Mouse (Mus musculus): ENCODE data around the gene Clic1. TPM values are rescaled to one million over a fixed set of nuclear protein-coding genes. Genes with fewer than 3 reads are reported as not detected.

Clic1 gene
- polyA plus RNA-seq, 1 experiment from 2014 or later, result 127 TPM

Other genes starting within 250 kb of the Clic1 start
- 1.4 TPM for gene Cyp21a1, start 245.4 kb upstream of the Clic1 start, polyA plus RNA-seq (2014; fragmentation: Illumina TruSeq; extraction: RNeasy Lipid Tissue Mini Kit (QIAGEN cat#74804); ENCODE audit: low read depth, low replicate concordance)
- 45.3 TPM for gene Stk19, start 213.0 kb upstream of the Clic1 start, polyA plus RNA-seq (2014; fragmentation: Illumina TruSeq; extraction: RNeasy Lipid Tissue Mini Kit (QIAGEN cat#74804); ENCODE audit: low read depth, low replicate concordance)
- gene Dxo, start 212.9 kb upstream of the Clic1 start, polyA plus RNA-seq (2014; fragmentation: Illumina TruSeq; extraction: RNeasy Lipid Tissue Mini Kit (QIAGEN cat#74804); ENCODE audit: low read depth, low replicate concordance), result 59.7 TPM
- 45.7 TPM for gene Skiv2l, start 199.8 kb upstream of the Clic1 start, polyA plus RNA-seq (2014; fragmentation: Illumina TruSeq; extraction: RNeasy Lipid Tissue Mini Kit (QIAGEN cat#74804); ENCODE audit: low read depth, low replicate concordance)
- gene Nelfe, start 199.6 kb upstream of the Clic1 start, polyA plus RNA-seq (2014; fragmentation: Illumina TruSeq; extraction: RNeasy Lipid Tissue Mini Kit (QIAGEN cat#74804); ENCODE audit: low read depth, low replicate concordance), result 75.8 TPM
- 114 TPM for gene Cfb, start 187.4 kb upstream of the Clic1 start, polyA plus RNA-seq (2014; fragmentation: Illumina TruSeq; extraction: RNeasy Lipid Tissue Mini Kit (QIAGEN cat#74804); ENCODE audit: low read depth, low replicate concordance)
- 14.4 TPM for gene Zbtb12, start 170.5 kb upstream of the Clic1 start, polyA plus RNA-seq (2014; fragmentation: Illumina TruSeq; extraction: RNeasy Lipid Tissue Mini Kit (QIAGEN cat#74804); ENCODE audit: low read depth, low replicate concordance)
- not detected for gene Gm20547, start 167.9 kb upstream of the Clic1 start, polyA plus RNA-seq (2014; fragmentation: Illumina TruSeq; extraction: RNeasy Lipid Tissue Mini Kit (QIAGEN cat#74804); ENCODE audit: low read depth, low replicate concordance)
- 104 TPM for gene C2, start 151.7 kb upstream of the Clic1 start, polyA plus RNA-seq (2014; fragmentation: Illumina TruSeq; extraction: RNeasy Lipid Tissue Mini Kit (QIAGEN cat#74804); ENCODE audit: low read depth, low replicate concordance)
- gene Ehmt2, start 151.5 kb upstream of the Clic1 start, polyA plus RNA-seq (2014; fragmentation: Illumina TruSeq; extraction: RNeasy Lipid Tissue Mini Kit (QIAGEN cat#74804); ENCODE audit: low read depth, low replicate concordance), result 113 TPM
- gene Slc44a4, start 135.5 kb upstream of the Clic1 start, polyA plus RNA-seq (2014; fragmentation: Illumina TruSeq; extraction: RNeasy Lipid Tissue Mini Kit (QIAGEN cat#74804); ENCODE audit: low read depth, low replicate concordance), result 39.3 TPM
- gene Neu1, start 118.7 kb upstream of the Clic1 start, polyA plus RNA-seq (2014; fragmentation: Illumina TruSeq; extraction: RNeasy Lipid Tissue Mini Kit (QIAGEN cat#74804); ENCODE audit: low read depth, low replicate concordance), result 81.9 TPM
- 47.9 TPM for gene Hspa1b, start 90.7 kb upstream of the Clic1 start, polyA plus RNA-seq (2014; fragmentation: Illumina TruSeq; extraction: RNeasy Lipid Tissue Mini Kit (QIAGEN cat#74804); ENCODE audit: low read depth, low replicate concordance)
- gene Gm20481, start 80.1 kb upstream of the Clic1 start, polyA plus RNA-seq (2014; fragmentation: Illumina TruSeq; extraction: RNeasy Lipid Tissue Mini Kit (QIAGEN cat#74804); ENCODE audit: low read depth, low replicate concordance), result not detected
- 24.3 TPM for gene Hspa1a, start 77.8 kb upstream of the Clic1 start, polyA plus RNA-seq (2014; fragmentation: Illumina TruSeq; extraction: RNeasy Lipid Tissue Mini Kit (QIAGEN cat#74804); ENCODE audit: low read depth, low replicate concordance)
- gene Hspa1l, start 77.3 kb upstream of the Clic1 start, polyA plus RNA-seq (2014; fragmentation: Illumina TruSeq; extraction: RNeasy Lipid Tissue Mini Kit (QIAGEN cat#74804); ENCODE audit: low read depth, low replicate concordance), result 12.0 TPM
- gene Lsm2, start 68.1 kb upstream of the Clic1 start, polyA plus RNA-seq (2014; fragmentation: Illumina TruSeq; extraction: RNeasy Lipid Tissue Mini Kit (QIAGEN cat#74804); ENCODE audit: low read depth, low replicate concordance), result 23.4 TPM
- 62.8 TPM for gene Vars, start 49.0 kb upstream of the Clic1 start, polyA plus RNA-seq (2014; fragmentation: Illumina TruSeq; extraction: RNeasy Lipid Tissue Mini Kit (QIAGEN cat#74804); ENCODE audit: low read depth, low replicate concordance)
- 0.96 TPM for gene Vwa7, start 33.4 kb upstream of the Clic1 start, polyA plus RNA-seq (2014; fragmentation: Illumina TruSeq; extraction: RNeasy Lipid Tissue Mini Kit (QIAGEN cat#74804); ENCODE audit: low read depth, low replicate concordance)
- 2.9 TPM for gene Sapcd1, start 21.9 kb upstream of the Clic1 start, polyA plus RNA-seq (2014; fragmentation: Illumina TruSeq; extraction: RNeasy Lipid Tissue Mini Kit (QIAGEN cat#74804); ENCODE audit: low read depth, low replicate concordance)
- 4.2 TPM for gene Msh5, start 3.2 kb upstream of the Clic1 start, polyA plus RNA-seq (2014; fragmentation: Illumina TruSeq; extraction: RNeasy Lipid Tissue Mini Kit (QIAGEN cat#74804); ENCODE audit: low read depth, low replicate concordance)
- gene Ddah2, start 9.1 kb downstream of the Clic1 start, polyA plus RNA-seq (2014; fragmentation: Illumina TruSeq; extraction: RNeasy Lipid Tissue Mini Kit (QIAGEN cat#74804); ENCODE audit: low read depth, low replicate concordance), result 43.7 TPM
- gene Ly6g6c, start 15.4 kb downstream of the Clic1 start, polyA plus RNA-seq (2014; fragmentation: Illumina TruSeq; extraction: RNeasy Lipid Tissue Mini Kit (QIAGEN cat#74804); ENCODE audit: low read depth, low replicate concordance), result 2.2 TPM
- 2.4 TPM for gene Mpig6b, start 16.2 kb downstream of the Clic1 start, polyA plus RNA-seq (2014; fragmentation: Illumina TruSeq; extraction: RNeasy Lipid Tissue Mini Kit (QIAGEN cat#74804); ENCODE audit: low read depth, low replicate concordance)
- 8.2 TPM for gene Ly6g6e, start 26.9 kb downstream of the Clic1 start, polyA plus RNA-seq (2014; fragmentation: Illumina TruSeq; extraction: RNeasy Lipid Tissue Mini Kit (QIAGEN cat#74804); ENCODE audit: low read depth, low replicate concordance)
- 14.6 TPM for gene Ly6g6d, start 28.1 kb downstream of the Clic1 start, polyA plus RNA-seq (2014; fragmentation: Illumina TruSeq; extraction: RNeasy Lipid Tissue Mini Kit (QIAGEN cat#74804); ENCODE audit: low read depth, low replicate concordance)
- not detected for gene Ly6g6f, start 35.6 kb downstream of the Clic1 start, polyA plus RNA-seq (2014; fragmentation: Illumina TruSeq; extraction: RNeasy Lipid Tissue Mini Kit (QIAGEN cat#74804); ENCODE audit: low read depth, low replicate concordance)
- 106 TPM for gene Abhd16a, start 39.3 kb downstream of the Clic1 start, polyA plus RNA-seq (2014; fragmentation: Illumina TruSeq; extraction: RNeasy Lipid Tissue Mini Kit (QIAGEN cat#74804); ENCODE audit: low read depth, low replicate concordance)
- 1,353 TPM for gene Ly6g5c, start 58.3 kb downstream of the Clic1 start, polyA plus RNA-seq (2014; fragmentation: Illumina TruSeq; extraction: RNeasy Lipid Tissue Mini Kit (QIAGEN cat#74804); ENCODE audit: low read depth, low replicate concordance)
- gene Ly6g5b, start 65.5 kb downstream of the Clic1 start, polyA plus RNA-seq (2014; fragmentation: Illumina TruSeq; extraction: RNeasy Lipid Tissue Mini Kit (QIAGEN cat#74804); ENCODE audit: low read depth, low replicate concordance), result 1,252 TPM
- 14.5 TPM for gene Gpank1, start 71.5 kb downstream of the Clic1 start, polyA plus RNA-seq (2014; fragmentation: Illumina TruSeq; extraction: RNeasy Lipid Tissue Mini Kit (QIAGEN cat#74804); ENCODE audit: low read depth, low replicate concordance)
- gene Csnk2b, start 72.1 kb downstream of the Clic1 start, polyA plus RNA-seq (2014; fragmentation: Illumina TruSeq; extraction: RNeasy Lipid Tissue Mini Kit (QIAGEN cat#74804); ENCODE audit: low read depth, low replicate concordance), result 234 TPM
- 15.2 TPM for gene D17H6S53E, start 76.4 kb downstream of the Clic1 start, polyA plus RNA-seq (2014; fragmentation: Illumina TruSeq; extraction: RNeasy Lipid Tissue Mini Kit (QIAGEN cat#74804); ENCODE audit: low read depth, low replicate concordance)
- gene Apom, start 82.1 kb downstream of the Clic1 start, polyA plus RNA-seq (2014; fragmentation: Illumina TruSeq; extraction: RNeasy Lipid Tissue Mini Kit (QIAGEN cat#74804); ENCODE audit: low read depth, low replicate concordance), result not detected
- gene Bag6, start 85.2 kb downstream of the Clic1 start, polyA plus RNA-seq (2014; fragmentation: Illumina TruSeq; extraction: RNeasy Lipid Tissue Mini Kit (QIAGEN cat#74804); ENCODE audit: low read depth, low replicate concordance), result 130 TPM
- gene Prrc2a, start 114.9 kb downstream of the Clic1 start, polyA plus RNA-seq (2014; fragmentation: Illumina TruSeq; extraction: RNeasy Lipid Tissue Mini Kit (QIAGEN cat#74804); ENCODE audit: low read depth, low replicate concordance), result 229 TPM
- 21.1 TPM for gene Aif1, start 126.1 kb downstream of the Clic1 start, polyA plus RNA-seq (2014; fragmentation: Illumina TruSeq; extraction: RNeasy Lipid Tissue Mini Kit (QIAGEN cat#74804); ENCODE audit: low read depth, low replicate concordance)
- gene Lst1, start 138.5 kb downstream of the Clic1 start, polyA plus RNA-seq (2014; fragmentation: Illumina TruSeq; extraction: RNeasy Lipid Tissue Mini Kit (QIAGEN cat#74804); ENCODE audit: low read depth, low replicate concordance), result 11.5 TPM
- 1.9 TPM for gene Ltb, start 144.5 kb downstream of the Clic1 start, polyA plus RNA-seq (2014; fragmentation: Illumina TruSeq; extraction: RNeasy Lipid Tissue Mini Kit (QIAGEN cat#74804); ENCODE audit: low read depth, low replicate concordance)
- 0.61 TPM for gene Tnf, start 152.0 kb downstream of the Clic1 start, polyA plus RNA-seq (2014; fragmentation: Illumina TruSeq; extraction: RNeasy Lipid Tissue Mini Kit (QIAGEN cat#74804); ENCODE audit: low read depth, low replicate concordance)
- not detected for gene Lta, start 155.4 kb downstream of the Clic1 start, polyA plus RNA-seq (2014; fragmentation: Illumina TruSeq; extraction: RNeasy Lipid Tissue Mini Kit (QIAGEN cat#74804); ENCODE audit: low read depth, low replicate concordance)
- 1.2 TPM for gene Gm16181, start 170.9 kb downstream of the Clic1 start, polyA plus RNA-seq (2014; fragmentation: Illumina TruSeq; extraction: RNeasy Lipid Tissue Mini Kit (QIAGEN cat#74804); ENCODE audit: low read depth, low replicate concordance)
- gene Atp6v1g2, start 183.7 kb downstream of the Clic1 start, polyA plus RNA-seq (2014; fragmentation: Illumina TruSeq; extraction: RNeasy Lipid Tissue Mini Kit (QIAGEN cat#74804); ENCODE audit: low read depth, low replicate concordance), result 22.6 TPM
- gene Nfkbil1, start 185.8 kb downstream of the Clic1 start, polyA plus RNA-seq (2014; fragmentation: Illumina TruSeq; extraction: RNeasy Lipid Tissue Mini Kit (QIAGEN cat#74804); ENCODE audit: low read depth, low replicate concordance), result 16.9 TPM
- 177 TPM for gene Ddx39b, start 191.8 kb downstream of the Clic1 start, polyA plus RNA-seq (2014; fragmentation: Illumina TruSeq; extraction: RNeasy Lipid Tissue Mini Kit (QIAGEN cat#74804); ENCODE audit: low read depth, low replicate concordance)
- gene H2-D1, start 212.8 kb downstream of the Clic1 start, polyA plus RNA-seq (2014; fragmentation: Illumina TruSeq; extraction: RNeasy Lipid Tissue Mini Kit (QIAGEN cat#74804); ENCODE audit: low read depth, low replicate concordance), result 739 TPM

Data from adipose tissue, adult 10 weeks (tissue).